Mouse (Mus musculus): Measurements from ENCODE around the gene Snx1.
A peak's percentile ranks its signal among the peaks of the same experiment; 100 is the strongest.

Gene Snx1

GRCm38 (mm10) chr9:66090593-66091244 is 35.7 kb downstream of the Snx1 start:
- no peak for DNase-seq (ENCODE audit: low spot score in 2 of 2)

GRCm38 (mm10) chr9:66088411-66088810 is 38.0 kb downstream of the Snx1 start:
- DNase-seq (ENCODE audit: low spot score in 2 of 2), result peak; percentile 19 to 35

- no peak for DNase-seq (ENCODE audit: low spot score in 2 of 2)
These were observed 39.3 kb downstream of the Snx1 start for GRCm38 (mm10) chr9:66087062-66087461.

GRCm38 (mm10) chr9:66084171-66084570 is 42.2 kb downstream of the Snx1 start:
- no peak for DNase-seq (ENCODE audit: low spot score in 2 of 2)

- no peak for DNase-seq (ENCODE audit: low spot score in 2 of 2)
These were observed 44.4 kb downstream of the Snx1 start for GRCm38 (mm10) chr9:66081999-66082398.

- no peak for DNase-seq (ENCODE audit: low spot score in 2 of 2)
These were observed 45.5 kb downstream of the Snx1 start for GRCm38 (mm10) chr9:66080804-66081459.

GRCm38 (mm10) chr9:66078493-66078892 is 47.9 kb downstream of the Snx1 start:
- DNase-seq (ENCODE audit: low spot score in 2 of 2), result no peak

GRCm38 (mm10) chr9:66078072-66078471 is 48.3 kb downstream of the Snx1 start:
- DNase-seq (ENCODE audit: low spot score in 2 of 2), result no peak

GRCm38 (mm10) chr9:66072754-66073153 is 53.6 kb downstream of the Snx1 start:
- DNase-seq (ENCODE audit: low spot score in 2 of 2), result no peak

GRCm38 (mm10) chr9:66070151-66070550 is 56.2 kb downstream of the Snx1 start:
- DNase-seq (ENCODE audit: low spot score in 2 of 2), result no peak

GRCm38 (mm10) chr9:66069583-66069982 is 56.8 kb downstream of the Snx1 start, which contains the start of gene Snx22:
Gene Snx22, minus strand, starts transcription at chr9:66069719.
- peak; percentile 70 to 79 for DNase-seq (ENCODE audit: low spot score in 2 of 2)

GRCm38 (mm10) chr9:66068971-66069391 is 57.4 kb downstream of the Snx1 start:
- no peak for DNase-seq (ENCODE audit: low spot score in 2 of 2)

- no peak for DNase-seq (ENCODE audit: low spot score in 2 of 2)
These were observed 58.3 kb downstream of the Snx1 start for GRCm38 (mm10) chr9:66068056-66068455.

- DNase-seq (ENCODE audit: low spot score in 2 of 2), result peak; percentile 55 to 57
These were observed 58.8 kb downstream of the Snx1 start for GRCm38 (mm10) chr9:66067542-66067941.

- DNase-seq (ENCODE audit: low spot score in 2 of 2), result no peak
These were observed 59.6 kb downstream of the Snx1 start for GRCm38 (mm10) chr9:66066791-66067190.

GRCm38 (mm10) chr9:66064316-66064715 is 62.1 kb downstream of the Snx1 start:
- no peak for DNase-seq (ENCODE audit: low spot score in 2 of 2)

GRCm38 (mm10) chr9:66063446-66063845 is 62.9 kb downstream of the Snx1 start:
- no peak for DNase-seq (ENCODE audit: low spot score in 2 of 2)

- DNase-seq (ENCODE audit: low spot score in 2 of 2), result no peak
These were observed 64.7 kb downstream of the Snx1 start for GRCm38 (mm10) chr9:66061656-66062055.

GRCm38 (mm10) chr9:66060986-66061385 is 65.4 kb downstream of the Snx1 start:
- no peak for DNase-seq (ENCODE audit: low spot score in 2 of 2)

- DNase-seq (ENCODE audit: low spot score in 2 of 2), result no peak
These were observed 66.1 kb downstream of the Snx1 start for GRCm38 (mm10) chr9:66060308-66060647.

- DNase-seq (ENCODE audit: low spot score in 2 of 2), result peak; percentile 99
These were observed 66.6 kb downstream of the Snx1 start, which contains the start of gene Ppib for GRCm38 (mm10) chr9:66059583-66060307. Gene Ppib, plus strand, starts transcription at chr9:66060222.

GRCm38 (mm10) chr9:66053620-66054019 is 72.8 kb downstream of the Snx1 start:
- no peak for DNase-seq (ENCODE audit: low spot score in 2 of 2)

- no peak for DNase-seq (ENCODE audit: low spot score in 2 of 2)
These were observed 73.7 kb downstream of the Snx1 start for GRCm38 (mm10) chr9:66052731-66053130.
